Mouse (Mus musculus): ENCODE measurements around the gene Enho. TPM values are rescaled to one million over a fixed set of nuclear protein-coding genes. Genes with fewer than 3 reads are reported as not detected.

The Enho gene
- polyA plus RNA-seq, 1 experiment from 2014 or later: 25.2 TPM

- no peaks in the 10 kb centered on the region for H3K27me3 ChIP-seq (ENCODE audit: insufficient read depth, low read length)
- no peak overlapping the region for H3K4me2 ChIP-seq (ENCODE audit: low read depth, low read length)
- H3K4me3 ChIP-seq (ENCODE audit: low read depth, low read length): no peak overlapping the region
- 52% methylated on average over 7 of the region's 7 CpGs for WGBS (ENCODE audit: insufficient replicate concordance)
- H3K9ac ChIP-seq (replicated peaks): no peak overlapping the region
- no peak overlapping the region for H3K27ac ChIP-seq (ENCODE audit: low read depth)
- no peaks in the 10 kb centered on the region for H3K9me3 ChIP-seq (ENCODE audit: low read length)
- TF ChIP-seq EP300 (IDR thresholded peaks at IDR 0.05; ENCODE audit: low read depth): no peak
- DNase-seq: no peak
- no peaks in the 10 kb centered on the region for H3K4me1 ChIP-seq (ENCODE audit: insufficient read depth)
- no peak for ATAC-seq
- H3K36me3 ChIP-seq (replicated peaks; ENCODE audit: insufficient read depth, low read length): no peaks in the 10 kb centered on the region
These were observed 8.5 kb upstream of the Enho start for GRCm38 (mm10) chr4:41648627-41649026.

- DNase-seq (no peak), ATAC-seq (no peak)
- H3K9ac ChIP-seq (replicated peaks): no peak overlapping the region
- no peaks in the 10 kb centered on the region for H3K27me3 ChIP-seq (ENCODE audit: insufficient read depth, low read length)
- no peak overlapping the region for H3K4me3 ChIP-seq (ENCODE audit: low read depth, low read length)
- TF ChIP-seq CTCF (IDR thresholded peaks at IDR 0.05; ENCODE audit: low read depth): no peak
- no peak for TF ChIP-seq EP300 (IDR thresholded peaks at IDR 0.05; ENCODE audit: low read depth)
- H3K4me2 ChIP-seq (ENCODE audit: low read depth, low read length): no peak overlapping the region
- 58% methylated on average over 4 of the region's 4 CpGs for WGBS (ENCODE audit: insufficient replicate concordance)
- H3K27ac ChIP-seq (ENCODE audit: low read depth): no peak overlapping the region
- H3K9me3 ChIP-seq (ENCODE audit: low read length): no peaks in the 10 kb centered on the region
- no peaks in the 10 kb centered on the region for H3K36me3 ChIP-seq (replicated peaks; ENCODE audit: insufficient read depth, low read length)
- H3K4me1 ChIP-seq (ENCODE audit: insufficient read depth): no peaks in the 10 kb centered on the region
These were observed 8.0 kb upstream of the Enho start for GRCm38 (mm10) chr4:41648157-41648556.

DNA sequence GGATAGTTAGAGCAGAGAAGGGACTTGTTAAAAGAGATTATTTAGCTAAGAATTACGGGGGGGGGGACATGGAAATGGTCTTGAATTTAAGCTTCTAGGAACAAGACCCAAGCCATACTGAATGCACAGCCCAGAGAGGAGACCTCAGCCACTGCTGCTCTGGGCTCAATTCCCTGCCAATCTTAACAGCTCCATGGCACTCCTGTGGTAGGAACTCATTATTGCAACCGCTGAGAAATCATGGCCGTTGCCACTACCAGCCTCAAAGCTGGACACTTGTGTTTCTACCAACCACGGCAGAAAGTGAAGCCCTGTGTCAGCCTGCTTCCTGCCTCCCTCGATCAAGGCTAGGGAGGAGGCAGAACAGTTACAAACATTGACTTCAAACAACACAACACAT lies 5.4 kb upstream of the Enho start:
- no peaks in the 10 kb centered on the region for H3K4me1 ChIP-seq (ENCODE audit: insufficient read depth)
- no peaks in the 10 kb centered on the region for H3K36me3 ChIP-seq (replicated peaks; ENCODE audit: insufficient read depth, low read length)
- H3K9ac ChIP-seq (replicated peaks): no peak overlapping the region
- H3K9me3 ChIP-seq (ENCODE audit: low read length): no peaks in the 10 kb centered on the region
- peak; percentile 54 for TF ChIP-seq CTCF (IDR thresholded peaks at IDR 0.05; ENCODE audit: low read depth)
- no peak for TF ChIP-seq EP300 (IDR thresholded peaks at IDR 0.05; ENCODE audit: low read depth)
- no peaks in the 10 kb centered on the region for H3K27me3 ChIP-seq (ENCODE audit: insufficient read depth, low read length)
- DNase-seq (no peak), ATAC-seq (no peak)
- 10% methylated on average over 5 of the region's 5 CpGs for WGBS (ENCODE audit: insufficient replicate concordance)
- no peak overlapping the region for H3K4me2 ChIP-seq (ENCODE audit: low read depth, low read length)
- H3K4me3 ChIP-seq (ENCODE audit: low read depth, low read length): no peak overlapping the region
- H3K27ac ChIP-seq (ENCODE audit: low read depth): no peak overlapping the region

- DNase-seq: no peak
- WGBS (ENCODE audit: insufficient replicate concordance): 77% methylated on average over 6 of the region's 6 CpGs
- H3K9ac ChIP-seq (replicated peaks): no peak overlapping the region
- no peak overlapping the region for H3K27ac ChIP-seq (ENCODE audit: low read depth)
- TF ChIP-seq CTCF (IDR thresholded peaks at IDR 0.05; ENCODE audit: low read depth) (no peak), EP300 (IDR thresholded peaks at IDR 0.05; ENCODE audit: low read depth) (no peak)
- H3K27me3 ChIP-seq (ENCODE audit: insufficient read depth, low read length): 0 out of 2 replicates have a peak, but pooled peaks cover 5% of the 10 kb centered on the region
- H3K4me1 ChIP-seq (ENCODE audit: insufficient read depth): peaks cover 3% of the 10 kb centered on the region; the same call in 1 of the 2 replicates
- no peak overlapping the region for H3K4me2 ChIP-seq (ENCODE audit: low read depth, low read length)
- H3K4me3 ChIP-seq (ENCODE audit: low read depth, low read length): no peak overlapping the region
- no peaks in the 10 kb centered on the region for H3K36me3 ChIP-seq (replicated peaks; ENCODE audit: insufficient read depth, low read length)
- no peaks in the 10 kb centered on the region for H3K9me3 ChIP-seq (ENCODE audit: low read length)
- no peak for ATAC-seq
These were observed 1.2 kb upstream of the Enho start for GRCm38 (mm10) chr4:41641199-41641822.

- Histone ChIP-seq H3K4me2 (ENCODE audit: low read depth, low read length) (peak overlapping the region; percentile 84), H3K9ac (replicated peaks) (peak overlapping the region; percentile 73), H3K4me1 (ENCODE audit: insufficient read depth) (peaks cover 3% of the 10 kb centered on the region; the same call in 1 of the 2 replicates), H3K27ac (ENCODE audit: low read depth) (peak overlapping the region; percentile 72), H3K27me3 (ENCODE audit: insufficient read depth, low read length) (0 out of 2 replicates have a peak, but pooled peaks cover 5% of the 10 kb centered on the region), H3K36me3 (replicated peaks; ENCODE audit: insufficient read depth, low read length) (no peaks in the 10 kb centered on the region), H3K9me3 (ENCODE audit: low read length) (no peaks in the 10 kb centered on the region), H3K4me3 (ENCODE audit: low read depth, low read length) (peak overlapping the region; percentile 54)
- TF ChIP-seq EP300 (IDR thresholded peaks at IDR 0.05; ENCODE audit: low read depth) (no peak), CTCF (IDR thresholded peaks at IDR 0.05; ENCODE audit: low read depth) (no peak)
- DNase-seq: no peak
- ATAC-seq: 0 out of 2 replicates have a peak, but pooled peaks have one; percentile 0
- WGBS (ENCODE audit: insufficient replicate concordance): 27% methylated on average over 10 of the region's 10 CpGs
These were observed 796 bp downstream of the Enho start for GRCm38 (mm10) chr4:41639214-41639841.

DNA sequence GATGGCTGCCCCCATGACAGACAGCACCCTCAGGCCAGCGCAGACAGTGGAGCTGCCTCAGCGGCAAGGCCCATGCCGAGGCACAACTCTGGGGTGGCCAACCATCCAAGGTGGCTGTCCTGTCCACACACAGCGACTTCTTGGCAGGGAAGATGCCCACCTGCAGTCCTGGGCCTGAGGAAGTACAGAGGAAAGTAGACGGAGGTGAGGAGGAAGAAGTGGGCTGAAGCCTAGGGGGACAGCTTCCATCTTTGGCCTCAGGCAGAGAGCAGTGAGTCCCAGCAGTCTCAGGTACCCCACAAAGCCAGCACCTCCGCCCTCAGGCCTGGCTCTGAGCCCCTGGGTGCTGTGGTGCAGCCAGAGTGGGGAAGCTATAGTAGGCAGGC lies 1.3 kb downstream of the Enho start:
- no peaks in the 10 kb centered on the region for H3K36me3 ChIP-seq (replicated peaks; ENCODE audit: insufficient read depth, low read length)
- no peak for ATAC-seq
- no peak for DNase-seq
- no peak overlapping the region for H3K27ac ChIP-seq (ENCODE audit: low read depth)
- TF ChIP-seq EP300 (IDR thresholded peaks at IDR 0.05; ENCODE audit: low read depth) (no peak), CTCF (IDR thresholded peaks at IDR 0.05; ENCODE audit: low read depth) (no peak)
- peak overlapping the region; percentile 73; the same call in 1 of the 2 replicates for H3K9ac ChIP-seq (replicated peaks)
- H3K4me1 ChIP-seq (ENCODE audit: insufficient read depth): peaks cover 3% of the 10 kb centered on the region; the same call in 1 of the 2 replicates
- H3K9me3 ChIP-seq (ENCODE audit: low read length): no peaks in the 10 kb centered on the region
- 0 out of 2 replicates have a peak, but pooled peaks cover 5% of the 10 kb centered on the region for H3K27me3 ChIP-seq (ENCODE audit: insufficient read depth, low read length)
- peak overlapping the region; percentile 84 for H3K4me2 ChIP-seq (ENCODE audit: low read depth, low read length)
- WGBS (ENCODE audit: insufficient replicate concordance): 66% methylated on average over 6 of the region's 6 CpGs
- H3K4me3 ChIP-seq (ENCODE audit: low read depth, low read length): no peak overlapping the region; the same call in 1 of the 2 replicates

All from liver, postnatal 0 days (tissue).